Mouse (Mus musculus) liver, postnatal 0 days (tissue): ENCODE data around the gene Slc6a6. TPM values are rescaled to one million over a fixed set of nuclear protein-coding genes. Genes with fewer than 3 reads are reported as not detected.

ENCODE experiments used
- ATAC-seq: fragments of 200-750 bp; cut with Nextera tagmentation; 2 replicates; pipeline ENCODE4 v1.8.0; 2017; ENCODE audit warnings: mild to moderate bottlenecking, moderate library complexity
- DNase-seq: peaks from one replicate; pipeline ENCODE4 v3.0.0-alpha.2; 2016
- H3K27ac ChIP-seq: fragments of 300-500 bp; sonication (generic); 2 replicates; pipeline ENCODE4 v1.5.1; 2014; ENCODE audit warnings: antibody characterized with exemption, moderate library complexity, mild to moderate bottlenecking, low read depth
- H3K27me3 ChIP-seq: fragments of 300-500 bp; sonication (generic); 2 replicates; pipeline ENCODE4 v1.6.1; 2014; ENCODE audit warnings: low read length, control low read depth, mixed read lengths; ENCODE audit not compliant: insufficient read depth
- H3K36me3 ChIP-seq: fragments of 300-500 bp; sonication (generic); replicated peaks from 2 replicates; pipeline ENCODE4 v1.6.1; 2014; ENCODE audit warnings: mild to moderate bottlenecking, control low read depth, low read length, moderate library complexity, mixed read lengths; ENCODE audit not compliant: insufficient read depth
- H3K4me1 ChIP-seq: fragments of 300-500 bp; sonication (generic); 2 replicates; pipeline ENCODE4 v1.6.1; 2014; ENCODE audit warnings: antibody characterized with exemption, mild to moderate bottlenecking, control low read depth; ENCODE audit not compliant: insufficient read depth
- H3K4me2 ChIP-seq: fragments of 300-500 bp; sonication (generic); 2 replicates; pipeline ENCODE4 v1.6.1; 2014; ENCODE audit warnings: low read depth, mild to moderate bottlenecking, low read length, moderate library complexity, mixed read lengths
- H3K4me3 ChIP-seq: fragments of 300-500 bp; sonication (generic); 2 replicates; pipeline ENCODE4 v1.5.1; 2014; ENCODE audit warnings: low read depth, low read length
- H3K9ac ChIP-seq: fragments of 300-500 bp; sonication (generic); replicated peaks from 2 replicates; pipeline ENCODE4 v1.6.1; 2014; ENCODE audit warnings: mild to moderate bottlenecking, moderate library complexity
- H3K9me3 ChIP-seq: fragments of 300-500 bp; sonication (generic); 2 replicates; pipeline ENCODE4 v1.6.1; 2016; ENCODE audit warnings: mild to moderate bottlenecking, control low read depth, low read length, mixed read lengths
- CTCF ChIP-seq: sonication (generic); IDR thresholded peaks from 2 replicates; pipeline ENCODE4 v1.5.1; 2016; ENCODE audit warnings: antibody characterized with exemption, low read depth
- EP300 ChIP-seq: IDR thresholded peaks from 2 replicates; pipeline ENCODE4 v1.6.1; 2016; ENCODE audit warnings: antibody characterized with exemption, low read depth, mild to moderate bottlenecking
- WGBS: fragments of 180-500 bp; shearing (Covaris S2); extraction: QIAGEN DNeasy Blood & Tissue Kit; methylation state at CpG from one replicate; pipeline ENCODE4 v1.1.7; 2014; ENCODE audit not compliant: insufficient replicate concordance; 5-methylcytosine and 5-hydroxymethylcytosine counted together
- polyA plus RNA-seq: library from polyadenylated mRNA; unstranded; fragments of >200 nt; fragmentation: Nextera tagmentation; extraction: Ambion mirVana; gene quantifications from 2 replicates; pipeline ENCODE4 v1.2.1, GENCODE M21; 2015

The Slc6a6 gene
- polyA plus RNA-seq, 1 experiment from 2014 or later = 34.4 TPM

DNA sequence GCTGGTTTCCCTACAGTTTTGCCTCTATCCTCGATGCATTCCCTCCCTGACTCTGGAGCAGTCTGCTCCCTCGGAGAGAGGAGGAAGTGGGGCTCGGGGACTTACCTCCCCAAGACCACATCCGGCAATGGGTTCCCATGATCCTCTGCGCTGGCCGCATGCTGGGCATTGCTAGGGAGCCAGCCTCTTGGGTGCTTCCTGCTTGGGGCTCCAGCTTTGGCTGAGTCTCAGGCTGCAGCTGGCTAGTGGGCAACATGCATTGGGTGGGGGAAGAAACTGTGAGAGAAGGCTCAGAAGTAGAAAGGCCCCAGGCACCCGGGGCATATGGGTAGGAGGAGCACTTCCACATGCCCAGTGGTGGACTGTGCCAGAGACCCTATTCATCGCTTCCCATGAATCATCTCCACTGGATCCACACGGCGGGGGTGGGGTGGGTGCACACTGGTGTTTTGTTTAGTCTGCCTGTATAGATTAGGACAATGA lies 4.7 kb upstream of the Slc6a6 start:
- peak overlapping the region; percentile 61 for H3K27ac ChIP-seq
- H3K9ac ChIP-seq = peak overlapping the region; percentile 14
- no peaks in the 10 kb centered on the region for H3K36me3 ChIP-seq
- peak overlapping the region; percentile 47 for H3K4me2 ChIP-seq
- DNase-seq (peak; percentile 76), ATAC-seq (peak; percentile 12)
- H3K27me3 ChIP-seq = no peaks in the 10 kb centered on the region
- H3K4me1 ChIP-seq = peaks cover 19% of the 10 kb centered on the region
- peak overlapping the region; percentile 13; the same call in 1 of the 2 replicates for H3K4me3 ChIP-seq
- TF ChIP-seq EP300 (no peak), CTCF (no peak)
- 34% methylated on average over 10 of the region's 10 CpGs for WGBS
- H3K9me3 ChIP-seq = no peaks in the 10 kb centered on the region

- Histone ChIP-seq H3K4me3 (no peak overlapping the region), H3K36me3 (no peaks in the 10 kb centered on the region), H3K9me3 (no peaks in the 10 kb centered on the region), H3K27ac (peak overlapping the region; percentile 61; the same call in 1 of the 2 replicates), H3K4me1 (peaks cover 21% of the 10 kb centered on the region), H3K4me2 (no peak overlapping the region), H3K27me3 (no peaks in the 10 kb centered on the region), H3K9ac (no peak overlapping the region)
- ATAC-seq = no peak
- TF ChIP-seq CTCF (no peak), EP300 (no peak)
- DNase-seq = no peak
- 77% methylated on average over 6 of the region's 6 CpGs for WGBS
Observed at GRCm38 (mm10) chr6:91679716-91680115, 4.1 kb upstream of the Slc6a6 start.

DNA sequence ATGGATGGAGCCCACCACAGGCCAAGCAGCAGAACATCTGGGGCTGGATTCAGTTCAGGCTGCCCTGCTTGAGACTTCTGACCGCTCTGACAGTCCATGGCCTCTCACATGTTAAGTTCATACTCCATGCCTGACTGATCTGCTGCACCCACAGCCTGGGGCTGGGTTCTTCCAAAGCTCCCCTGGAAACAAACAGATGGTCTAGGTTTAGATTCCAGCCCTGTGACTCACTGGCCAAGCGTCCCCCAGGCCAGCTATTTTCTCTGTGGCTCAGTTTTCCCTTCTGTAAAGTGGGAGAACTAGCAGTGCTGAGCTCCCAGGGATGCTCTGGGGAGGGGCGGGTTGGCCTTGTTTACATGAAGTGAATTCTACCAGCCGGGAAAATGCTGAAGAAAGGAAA lies 2.0 kb upstream of the Slc6a6 start:
- no peaks in the 10 kb centered on the region for H3K27me3 ChIP-seq
- H3K4me1 ChIP-seq = peaks cover 40% of the 10 kb centered on the region

GRCm38 (mm10) chr6:91683121-91683520 lies 732 bp upstream of the Slc6a6 start:
- 0 out of 2 replicates have a peak overlapping the region, but pooled peaks have one; percentile 27 for H3K9ac ChIP-seq
- peak overlapping the region; percentile 96 for H3K4me2 ChIP-seq
- peak; percentile 4 for ATAC-seq
- H3K4me3 ChIP-seq = peak overlapping the region; percentile 87
- H3K27me3 ChIP-seq = no peaks in the 10 kb centered on the region
- H3K9me3 ChIP-seq = no peaks in the 10 kb centered on the region
- DNase-seq = peak; percentile 57
- H3K36me3 ChIP-seq = no peaks in the 10 kb centered on the region
- no peak for TF ChIP-seq EP300
- peak; percentile 68 for TF ChIP-seq CTCF
- 23% methylated on average over 3 of the region's 3 CpGs for WGBS
- H3K4me1 ChIP-seq = peaks cover 47% of the 10 kb centered on the region
- peak overlapping the region; percentile 92 for H3K27ac ChIP-seq

More for the DNA sequence above, 2.0 kb upstream of the Slc6a6 start:
- H3K9ac ChIP-seq = no peak overlapping the region
- no peak for ATAC-seq
- no peak overlapping the region for H3K27ac ChIP-seq
- no peaks in the 10 kb centered on the region for H3K36me3 ChIP-seq
- no peaks in the 10 kb centered on the region for H3K9me3 ChIP-seq
- 72% methylated on average over 4 of the region's 4 CpGs for whole genome bisulfite sequencing
- TF ChIP-seq CTCF = no peak
- TF ChIP-seq EP300 = no peak
- H3K4me2 ChIP-seq = no peak overlapping the region
- DNase-seq = no peak
- H3K4me3 ChIP-seq = no peak overlapping the region

GRCm38 (mm10) chr6:91684474-91684829 lies 599 bp downstream of the Slc6a6 start:
- peak overlapping the region; percentile 92 for H3K27ac ChIP-seq
- peak overlapping the region; percentile 87 for H3K4me3 ChIP-seq
- peak overlapping the region; percentile 90 for H3K9ac ChIP-seq
- TF ChIP-seq EP300 (no peak), CTCF (no peak)
- H3K27me3 ChIP-seq = no peaks in the 10 kb centered on the region
- ATAC-seq = peak; percentile 32
- 2% methylated on average over 9 of the region's 13 CpGs for WGBS
- no peaks in the 10 kb centered on the region for H3K9me3 ChIP-seq
- peak overlapping the region; percentile 96 for H3K4me2 ChIP-seq
- H3K36me3 ChIP-seq = peaks cover 2% of the 10 kb centered on the region; the same call in 1 of the 2 replicates
- peak; percentile 47 for DNase-seq
- H3K4me1 ChIP-seq = peaks cover 44% of the 10 kb centered on the region

- no peak for TF ChIP-seq EP300
- TF ChIP-seq CTCF = no peak
- Histone ChIP-seq H3K27me3 (no peaks in the 10 kb centered on the region), H3K9me3 (no peaks in the 10 kb centered on the region), H3K36me3 (peaks cover 2% of the 10 kb centered on the region; the same call in 1 of the 2 replicates), H3K4me2 (peak overlapping the region; percentile 96), H3K27ac (peak overlapping the region; percentile 92), H3K4me3 (peak overlapping the region; percentile 87), H3K4me1 (peaks cover 44% of the 10 kb centered on the region), H3K9ac (peak overlapping the region; percentile 90)
- DNase-seq (peak; percentile 44), ATAC-seq (0 out of 2 replicates have a peak, but pooled peaks have one; percentile 3)
- 11% methylated on average over 17 of the region's 17 CpGs for WGBS
Observed at GRCm38 (mm10) chr6:91684831-91685532, 1.1 kb downstream of the Slc6a6 start.
